Mouse (Mus musculus) hematopoietic stem cell, adult 5-6 weeks (primary cell): ENCODE results near the gene Slc4a3. TPM values are rescaled to one million over a fixed set of nuclear protein-coding genes. Genes with fewer than 3 reads are reported as not detected.
A peak's percentile ranks its signal among the peaks of the same experiment; 100 is the strongest.

ENCODE experiments used
- ATAC-seq, 2 experiments: fragments of 125-278 bp in 1 of 2; replicated peaks in 1 of 2; 2 replicates each; pipeline ENCODE4 v1.8.0; 2016 to 2017; ENCODE audit warnings: inconsistent platforms in 2 of 2, mild to moderate bottlenecking in 2 of 2, moderate number of reproducible peaks in 2 of 2, low read depth in 1 of 2, moderate TSS enrichment in 1 of 2; ENCODE audit not compliant: low FRiP score in 2 of 2, poor library complexity in 2 of 2, severe bottlenecking in 2 of 2, insufficient read depth in 1 of 2, low TSS enrichment in 1 of 2
- total RNA-seq: library from RNA; stranded (forward); fragments of 172-1452, 232-1000 nt; gene quantifications from 2 replicates; pipeline ENCODE4 v1.2.3, GENCODE M21; 2017

The Slc4a3 gene
- total RNA-seq, 1 experiment from 2014 or later = 0.20 TPM

DNA sequence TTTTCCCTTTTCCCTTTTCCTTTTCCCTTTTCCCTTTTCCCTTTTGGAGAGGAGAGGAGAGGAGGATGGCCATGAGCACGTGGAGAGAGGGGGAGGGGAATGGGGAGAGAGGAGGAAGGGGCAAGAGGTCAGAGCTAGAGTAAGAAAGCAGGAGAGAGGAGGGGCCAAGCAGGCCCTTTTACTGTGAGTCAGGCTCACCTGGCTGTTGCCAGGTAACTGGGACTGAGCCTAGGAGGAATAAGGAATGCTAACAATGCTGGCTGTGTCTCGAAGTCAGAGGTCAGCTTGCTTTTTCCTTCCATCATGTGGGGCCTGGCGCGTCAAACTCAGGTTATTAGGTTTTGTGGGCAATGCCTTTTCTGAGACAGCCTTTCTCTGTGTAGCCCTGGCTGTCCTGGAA is 28.1 kb upstream of the Slc4a3 start:
- ATAC-seq = no peak

DNA sequence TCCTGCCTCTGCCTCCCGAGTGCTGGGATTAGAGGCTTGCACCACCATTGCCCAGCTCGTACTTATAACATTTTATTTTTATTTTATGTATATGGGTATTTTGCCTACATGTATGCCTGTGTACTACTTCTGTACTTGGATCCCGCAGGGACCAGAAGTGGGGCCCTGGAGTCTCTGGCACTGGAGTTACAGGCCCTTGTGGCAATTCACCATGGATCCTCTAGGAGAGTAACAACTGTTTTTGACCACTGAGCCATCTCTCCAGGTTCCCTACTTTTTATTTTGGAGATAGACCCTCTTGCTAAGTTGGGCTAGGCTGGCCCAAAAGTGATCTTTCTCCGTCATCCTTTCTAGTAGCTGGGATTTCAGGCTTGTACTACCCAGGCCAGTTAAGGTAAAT is 27.6 kb upstream of the Slc4a3 start:
- no peak for ATAC-seq

DNA sequence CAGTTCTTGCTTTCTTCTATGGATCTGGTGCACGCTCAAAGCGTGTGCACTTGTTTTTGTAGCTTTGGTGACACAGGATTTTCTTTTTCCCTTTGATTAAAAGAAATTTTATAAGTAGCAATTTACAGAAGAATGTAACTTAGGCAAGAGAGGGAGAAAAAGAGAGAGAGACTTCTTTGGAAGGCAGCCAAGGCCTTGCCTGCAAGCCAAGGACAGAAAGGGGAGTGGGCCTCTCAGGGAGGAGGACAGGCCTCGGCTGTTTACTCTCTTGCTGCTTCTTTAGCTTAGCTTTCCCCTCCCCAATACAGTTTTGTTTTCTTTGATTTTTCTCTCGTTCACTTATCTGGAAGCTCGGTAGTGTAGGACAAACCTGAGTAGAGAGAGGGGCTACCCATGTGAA is 26.5 kb upstream of the Slc4a3 start:
- no peak for ATAC-seq

DNA sequence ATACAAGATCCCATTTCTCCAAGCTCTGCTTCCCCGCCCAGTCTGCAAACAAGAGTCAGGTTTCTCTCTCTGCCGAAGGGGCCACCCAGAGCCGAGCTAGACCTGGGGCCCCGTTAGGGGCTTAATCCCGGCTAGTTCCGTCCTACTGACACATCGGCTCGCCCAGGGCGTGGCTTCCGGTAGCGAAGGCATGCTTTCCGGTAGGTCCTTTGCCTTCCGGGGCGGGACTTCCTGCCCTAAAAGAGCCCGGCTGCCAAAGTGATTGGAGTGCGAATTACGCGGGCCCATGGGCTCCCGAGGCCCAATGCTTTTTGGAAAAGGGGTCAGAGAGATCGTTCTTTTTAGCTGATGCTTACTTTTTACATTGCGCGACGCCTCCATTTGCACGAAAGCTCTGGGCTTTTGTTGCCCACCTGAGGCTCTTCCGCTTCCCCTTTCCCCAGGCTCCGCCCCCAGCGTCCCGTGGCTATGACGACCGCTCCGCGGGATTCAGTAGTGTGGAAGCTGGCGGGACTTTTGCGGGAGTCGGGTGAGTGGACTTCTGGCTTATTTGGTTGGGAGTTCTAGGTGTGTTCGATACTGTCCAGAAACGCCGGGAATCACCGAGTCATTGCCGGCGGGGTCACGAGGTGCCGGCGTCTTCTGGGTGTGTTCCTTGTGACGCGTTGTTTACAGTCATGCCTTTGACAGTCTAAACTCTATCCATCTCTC is 24.6 kb upstream of the Slc4a3 start, which contains the start of gene Stk11ip:
Stk11ip (plus strand) TSS at position 209 of the 711 bp plus-strand sequence.
- peak; percentile 98 to 99 for ATAC-seq

DNA sequence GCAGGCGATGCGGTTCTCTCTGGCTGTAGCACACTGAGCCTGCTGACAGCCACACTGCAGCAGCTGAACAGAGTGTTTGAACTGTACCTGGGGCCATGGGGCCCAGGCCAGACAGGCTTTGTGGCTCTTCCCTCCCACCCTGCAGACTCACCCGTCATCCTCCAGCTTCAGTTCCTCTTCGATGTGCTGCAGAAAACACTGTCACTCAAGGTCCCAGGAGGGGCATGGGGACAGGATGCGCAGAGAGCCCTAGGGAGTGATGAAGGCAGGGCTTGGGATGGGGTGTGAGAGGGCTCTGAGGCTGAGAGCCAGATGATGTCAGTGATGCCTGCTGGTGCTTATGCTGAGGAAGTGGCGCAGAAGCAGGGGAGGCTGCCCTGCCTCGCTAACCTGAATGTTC is 21.4 kb upstream of the Slc4a3 start:
- ATAC-seq = no peak

DNA sequence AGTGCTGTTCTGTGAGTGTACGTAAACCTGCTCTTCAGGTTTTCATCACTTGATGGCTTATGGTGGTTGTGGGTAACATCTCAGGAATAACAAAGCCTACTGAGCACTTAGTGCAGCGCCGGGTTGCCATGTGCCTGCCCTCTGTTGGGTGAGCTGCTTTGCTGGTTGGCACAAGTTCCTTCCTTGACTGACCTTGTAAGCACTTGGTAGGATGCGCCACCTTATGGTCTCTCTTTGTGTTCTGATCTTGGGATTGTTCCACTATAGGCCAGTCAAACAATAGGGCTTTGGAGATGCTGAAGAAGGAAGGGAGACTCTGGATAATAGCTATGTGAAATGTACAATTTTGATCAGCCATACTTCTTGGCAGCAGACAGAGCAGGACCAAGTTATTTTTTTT is 15.5 kb upstream of the Slc4a3 start:
- ATAC-seq = no peak

DNA sequence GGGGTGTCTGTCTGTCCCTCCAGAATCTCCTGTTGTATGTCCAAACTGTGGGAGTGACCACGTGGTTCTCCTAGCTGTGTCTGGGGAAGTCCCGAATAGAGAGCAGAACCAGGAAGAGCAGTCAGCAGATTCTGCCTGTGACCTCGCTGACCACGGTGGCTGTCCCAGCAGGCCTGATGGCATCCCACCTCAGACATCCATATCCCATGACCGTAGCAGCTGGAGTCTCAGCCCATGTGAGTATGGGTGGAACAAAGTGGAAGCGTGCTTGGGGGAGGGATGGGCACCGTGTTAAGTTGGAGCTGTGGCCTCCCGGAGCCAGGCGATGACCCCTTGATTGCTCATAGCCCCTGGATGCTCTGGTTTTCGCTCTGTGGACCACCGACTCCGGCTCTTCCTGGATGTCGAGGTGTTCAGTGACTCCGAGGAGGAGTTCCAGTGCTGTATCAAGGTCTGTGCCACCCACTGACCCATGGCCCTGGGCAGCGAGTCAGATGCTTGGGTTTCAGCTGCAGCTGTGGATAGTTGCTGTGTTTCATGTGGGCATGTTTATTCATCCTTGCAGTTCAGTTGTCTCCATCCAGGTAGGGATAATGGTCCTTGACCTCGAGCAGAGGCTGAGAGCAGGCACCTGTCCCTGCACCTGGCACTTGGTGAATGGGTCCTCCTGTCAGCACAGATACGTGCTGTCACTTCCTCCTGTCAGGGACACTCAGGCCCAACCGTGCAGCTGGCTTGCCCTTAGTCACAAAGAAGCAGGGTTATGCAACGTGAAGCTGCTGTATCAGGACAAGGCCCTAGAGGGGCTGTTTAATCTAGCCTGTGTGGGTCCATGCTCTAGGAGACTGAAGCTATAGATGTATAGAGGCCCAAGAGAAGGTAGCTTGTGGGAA is 13.5 kb upstream of the Slc4a3 start:
- no peak for ATAC-seq

DNA sequence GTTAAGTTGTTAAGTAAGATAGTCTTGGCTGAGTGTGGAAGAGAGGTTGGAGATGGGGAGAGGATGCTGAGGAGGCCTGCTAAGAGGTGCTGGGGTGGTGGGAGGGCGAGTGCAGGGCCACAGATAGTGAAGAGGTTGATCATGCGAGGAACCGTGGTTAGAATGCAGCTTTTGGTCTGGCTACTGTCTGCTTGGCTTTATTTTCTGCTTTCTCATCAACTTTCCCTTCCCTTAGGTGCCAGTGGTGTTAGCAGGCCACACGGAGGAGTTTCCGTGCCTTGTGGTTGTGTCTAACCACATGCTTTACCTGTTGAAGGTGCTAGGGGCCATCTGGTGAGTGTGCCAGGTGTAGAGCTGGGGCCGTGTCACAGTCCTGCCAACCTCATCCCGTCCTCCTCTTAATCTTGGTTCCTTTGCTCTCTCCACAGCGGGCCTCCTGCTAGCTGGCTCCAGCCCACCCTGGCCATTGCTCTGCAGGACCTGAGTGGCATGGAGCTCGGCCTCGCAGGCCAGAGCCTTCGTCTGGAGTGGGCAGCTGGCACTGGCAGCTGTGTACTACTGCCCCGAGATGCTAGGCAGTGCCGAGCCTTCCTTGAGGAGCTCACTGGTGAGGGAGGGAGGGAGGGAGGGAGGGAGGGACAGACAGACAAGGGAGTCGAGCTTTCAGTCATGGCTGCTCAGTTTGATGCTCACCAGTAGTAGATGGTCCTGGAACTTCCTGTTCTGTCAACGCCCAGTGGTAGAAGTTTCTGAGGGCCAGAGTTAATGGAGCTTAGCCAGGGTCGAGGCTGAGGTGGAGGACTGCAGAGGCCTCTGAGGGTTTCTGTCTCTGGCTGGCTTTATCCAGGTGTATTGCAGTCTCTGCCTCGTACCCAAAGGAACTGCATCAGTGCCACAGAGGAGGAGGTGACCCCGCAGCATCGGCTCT is 12.5 kb upstream of the Slc4a3 start:
- ATAC-seq = no peak

DNA sequence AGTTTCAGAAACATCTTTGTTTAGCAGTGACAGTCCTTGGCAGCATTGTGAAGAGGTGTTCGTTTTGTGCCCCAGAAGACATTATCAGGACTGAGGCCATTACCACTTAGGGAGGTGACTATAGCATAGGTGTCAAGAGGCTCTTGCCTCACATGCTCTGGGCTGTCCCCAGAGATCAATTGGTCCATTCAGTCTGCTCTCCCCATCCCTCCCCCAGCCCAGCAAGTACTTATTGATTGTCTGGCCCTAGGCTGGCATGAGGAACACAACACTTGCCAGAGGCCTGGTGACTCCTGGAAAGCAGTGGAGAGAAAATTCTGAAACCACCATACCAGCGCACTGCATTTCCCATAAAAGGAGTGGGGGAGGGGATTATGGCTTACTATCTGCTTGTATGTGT is 8.5 kb upstream of the Slc4a3 start:
- no peak for ATAC-seq

DNA sequence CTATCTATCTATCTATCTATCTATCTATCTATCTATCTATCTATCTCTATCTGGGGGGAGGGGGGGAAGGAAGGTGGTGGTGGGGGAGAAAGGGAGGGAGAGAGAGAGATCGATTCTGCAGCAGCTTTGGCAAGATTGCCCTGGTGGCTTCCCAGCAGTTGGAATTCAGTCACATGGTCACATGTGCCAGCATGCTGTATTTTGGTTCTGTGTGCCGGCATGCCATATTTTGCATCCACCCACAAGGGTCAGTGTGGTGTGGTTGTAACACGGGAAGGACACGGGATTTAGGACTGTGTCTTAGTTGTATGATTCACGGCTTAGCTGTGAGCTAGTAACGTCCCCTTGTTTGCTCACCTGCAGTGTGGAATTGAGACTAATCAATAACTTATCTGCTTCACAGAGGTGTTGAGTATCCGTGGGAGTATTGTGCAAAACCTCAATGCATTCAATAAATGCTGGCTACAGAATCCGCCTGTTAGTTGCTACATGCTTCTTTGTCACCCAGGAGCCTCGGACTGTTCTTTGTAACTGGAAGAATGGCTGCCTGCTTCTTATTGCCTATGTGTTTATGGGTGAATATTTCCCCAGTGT is 7.4 kb upstream of the Slc4a3 start:
- no peak for ATAC-seq

DNA sequence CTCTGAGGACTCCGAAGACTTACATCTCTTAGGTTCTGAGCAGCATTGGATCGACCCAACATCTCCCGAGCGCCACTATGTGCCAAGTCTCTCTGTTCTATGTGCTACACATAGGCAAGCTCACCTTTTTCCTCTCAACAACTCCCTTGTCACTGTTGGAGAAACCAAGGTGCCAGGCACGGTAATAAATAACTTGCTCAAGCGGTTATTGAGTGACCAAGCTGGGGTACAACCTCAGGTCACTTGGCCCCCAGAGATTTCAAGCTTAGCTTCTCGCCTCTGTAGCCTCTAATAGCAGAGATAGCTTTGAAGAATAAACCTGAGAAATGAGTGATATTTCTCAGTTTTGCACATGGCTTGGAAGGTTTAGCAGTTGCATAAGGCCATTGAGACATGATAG is 4.6 kb upstream of the Slc4a3 start:
- ATAC-seq = no peak

DNA sequence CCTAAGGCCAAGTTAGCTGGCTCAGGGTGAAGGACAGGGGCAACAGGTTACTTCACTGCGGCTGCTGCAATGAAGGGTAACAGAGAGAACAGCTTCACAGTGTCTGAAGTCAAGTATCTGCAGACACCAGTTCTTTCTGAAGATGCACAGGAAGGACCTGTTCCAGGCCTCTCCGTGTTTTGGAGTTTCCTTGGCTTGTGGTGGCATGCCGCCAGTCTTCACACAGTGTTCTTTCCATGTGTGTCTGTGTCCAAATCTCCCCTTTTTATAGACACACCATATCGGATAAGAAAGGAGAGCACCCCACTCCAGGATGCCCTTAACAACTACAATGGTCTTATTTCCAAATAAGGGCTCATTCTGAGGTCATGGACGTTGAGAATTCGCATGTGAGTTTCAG is 1.7 kb upstream of the Slc4a3 start:
- no peak for ATAC-seq

DNA sequence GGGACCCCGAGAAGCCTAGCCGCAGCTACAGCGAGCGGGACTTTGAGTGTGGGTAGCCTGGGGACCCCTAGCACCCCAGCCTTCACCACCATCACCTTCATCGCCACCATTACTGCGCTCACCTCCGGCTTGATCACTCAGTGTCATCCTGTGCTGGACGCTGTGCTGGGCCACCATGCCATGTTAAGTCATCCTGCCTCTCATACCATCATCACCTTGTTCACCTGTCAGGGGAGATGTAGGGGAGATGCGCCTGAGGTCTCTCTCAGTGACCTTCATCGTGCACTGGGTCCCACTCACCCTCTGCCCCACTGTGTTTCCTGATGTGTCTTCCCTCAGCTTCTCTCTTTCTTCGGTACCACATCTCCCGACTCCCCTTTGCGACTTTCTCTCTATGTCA is 1.3 kb downstream of the Slc4a3 start:
- no peak for ATAC-seq

DNA sequence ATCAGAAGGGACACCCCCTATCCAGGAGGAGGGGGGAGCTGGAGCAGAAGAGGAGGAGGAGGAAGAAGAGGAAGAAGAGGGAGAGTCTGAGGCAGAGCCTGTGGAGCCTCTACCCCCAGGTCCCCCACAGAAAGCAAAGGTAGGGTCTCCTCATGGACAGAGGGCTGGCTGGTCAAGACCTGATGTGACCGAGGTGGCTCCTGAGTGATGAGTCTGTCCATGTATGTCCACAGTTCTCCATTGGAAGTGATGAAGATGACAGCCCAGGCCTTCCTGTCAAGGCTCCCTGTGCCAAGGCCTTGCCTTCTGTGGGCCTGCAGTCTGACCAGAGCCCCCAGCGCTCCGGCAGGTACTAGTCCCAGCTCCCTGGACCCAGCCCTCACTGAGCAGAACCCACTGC is 2.0 kb downstream of the Slc4a3 start:
- no peak for ATAC-seq

DNA sequence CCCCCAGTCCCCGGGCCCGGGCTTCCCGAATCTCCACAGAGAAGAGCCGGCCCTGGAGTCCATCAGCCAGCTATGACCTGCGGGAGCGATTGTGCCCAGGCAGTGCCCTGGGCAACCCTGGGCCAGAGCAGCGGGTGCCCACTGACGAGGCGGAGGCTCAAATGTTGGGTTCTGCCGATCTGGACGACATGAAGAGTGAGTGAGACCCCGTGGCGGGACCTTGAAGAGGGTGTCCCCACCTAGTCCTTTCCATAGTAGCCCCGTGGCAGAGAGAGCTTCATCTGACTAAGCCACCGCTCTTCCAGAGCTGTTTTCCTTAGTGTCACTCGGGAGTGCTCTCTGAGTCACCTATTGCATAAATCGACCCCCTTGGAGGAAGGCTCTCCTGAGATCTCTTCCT is 2.8 kb downstream of the Slc4a3 start:
- ATAC-seq = no peak

DNA sequence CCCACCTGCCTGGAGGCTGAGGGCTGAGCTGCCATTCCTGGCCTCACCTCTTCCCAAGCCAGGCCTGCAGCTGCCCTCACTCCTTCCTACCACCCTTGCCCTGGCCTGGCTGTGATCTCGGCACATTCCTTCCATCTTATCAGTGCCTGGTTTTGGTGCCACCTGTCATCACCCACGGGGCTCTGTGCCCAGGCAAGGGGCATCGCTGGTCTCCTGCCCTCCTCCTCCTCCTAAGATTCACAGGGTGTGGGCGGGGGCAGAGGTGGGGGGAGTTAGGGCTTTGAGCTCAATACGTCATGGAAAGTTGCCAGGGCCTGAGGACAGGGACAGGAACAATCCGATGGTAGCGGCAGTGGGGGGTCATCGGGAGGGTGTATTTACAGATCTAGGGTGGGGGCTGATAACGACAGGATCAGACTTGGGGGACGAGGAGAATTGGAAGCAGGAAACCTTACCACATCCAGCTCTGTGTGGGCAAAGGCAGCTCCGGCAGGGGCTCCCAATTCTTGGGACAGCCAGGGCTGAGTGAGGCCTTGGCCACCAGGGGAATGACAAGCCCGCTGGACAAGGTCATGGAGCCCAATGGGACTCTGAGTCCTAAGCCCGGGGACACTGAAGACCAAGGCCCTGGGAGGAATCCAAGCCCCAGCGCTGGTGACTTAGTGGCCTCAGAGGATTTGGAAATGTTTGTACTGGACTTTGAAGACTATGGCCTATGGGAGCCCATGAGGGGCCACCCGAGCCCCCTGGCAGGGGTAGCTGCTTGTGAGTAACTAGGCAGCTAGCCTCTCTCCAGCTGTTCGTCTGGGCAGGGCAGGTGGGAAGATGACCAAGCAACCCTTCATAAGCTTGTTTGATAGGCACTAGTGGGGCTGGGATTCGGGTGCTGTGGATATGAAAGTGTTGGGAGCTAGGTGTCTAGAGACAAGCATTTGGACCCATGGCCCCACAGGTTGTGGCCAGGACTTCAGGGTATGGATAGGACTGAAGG is 3.5 kb downstream of the Slc4a3 start:
- no peak for ATAC-seq
